Mouse (Mus musculus): ENCODE measurements around the gene Dlg4. TPM values are rescaled to one million over a fixed set of nuclear protein-coding genes. Genes with fewer than 3 reads are reported as not detected.

Dlg4 gene
- polyA plus RNA-seq, 1 experiment from 2014 or later = 0.53 TPM

GRCm38 (mm10) chr11:70043665-70044064 is 26.9 kb downstream of the Dlg4 start:
- no peaks in the 10 kb centered on the region for H3K4me1 ChIP-seq (ENCODE audit: control insufficient read depth, low read depth, low read length)
- no peaks in the 10 kb centered on the region for H3K27me3 ChIP-seq (ENCODE audit: control insufficient read depth, insufficient read depth, low read depth, low read length)
- ATAC-seq (ENCODE audit: low read depth) = no peak
- no peak overlapping the region for H3K27ac ChIP-seq (ENCODE audit: low read length)
- 87% methylated on average over 7 of the region's 7 CpGs for WGBS (ENCODE audit: insufficient replicate concordance)
- no peaks in the 10 kb centered on the region for H3K36me3 ChIP-seq (ENCODE audit: control insufficient read depth, insufficient read depth)
- H3K9me3 ChIP-seq (replicated peaks; ENCODE audit: control insufficient read depth, low read length) = no peaks in the 10 kb centered on the region
- H3K9ac ChIP-seq (ENCODE audit: low read depth, low read length) = no peak overlapping the region
- H3K4me3 ChIP-seq (ENCODE audit: low read depth, low read length) = no peak overlapping the region
- no peak overlapping the region for H3K4me2 ChIP-seq (ENCODE audit: low read depth, low read length)

DNA sequence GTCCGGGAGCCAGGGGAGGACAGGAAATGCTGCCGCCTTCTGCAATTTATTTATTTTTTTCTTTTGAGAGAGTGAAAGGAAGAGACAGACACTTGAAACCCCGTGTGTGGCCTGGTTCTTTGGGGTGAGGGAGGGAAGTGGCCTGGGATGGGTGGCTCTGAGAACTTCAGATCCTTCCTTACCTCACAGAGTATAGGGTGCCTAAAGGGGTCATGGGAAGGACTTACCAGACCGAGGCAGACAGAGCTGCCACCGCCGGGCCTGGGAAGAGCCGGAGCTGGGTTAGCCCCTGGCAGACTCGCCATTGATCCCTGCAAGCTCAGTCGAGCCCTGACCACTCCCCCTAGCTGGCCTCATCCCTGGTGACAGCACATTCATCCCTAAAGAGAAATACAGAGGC is 28.7 kb downstream of the Dlg4 start:
- ATAC-seq (ENCODE audit: low read depth) = no peak
- Histone ChIP-seq H3K27ac (ENCODE audit: low read length) (no peak overlapping the region), H3K9me3 (replicated peaks; ENCODE audit: control insufficient read depth, low read length) (no peaks in the 10 kb centered on the region), H3K4me2 (ENCODE audit: low read depth, low read length) (no peak overlapping the region), H3K4me3 (ENCODE audit: low read depth, low read length) (no peak overlapping the region), H3K27me3 (ENCODE audit: control insufficient read depth, insufficient read depth, low read depth, low read length) (no peaks in the 10 kb centered on the region), H3K4me1 (ENCODE audit: control insufficient read depth, low read depth, low read length) (no peaks in the 10 kb centered on the region), H3K36me3 (ENCODE audit: control insufficient read depth, insufficient read depth) (no peaks in the 10 kb centered on the region), H3K9ac (ENCODE audit: low read depth, low read length) (no peak overlapping the region)
- 52% methylated on average over 9 of the region's 9 CpGs for WGBS (ENCODE audit: insufficient replicate concordance)

GRCm38 (mm10) chr11:70049366-70049765 is 32.6 kb downstream of the Dlg4 start:
- no peak overlapping the region for H3K4me3 ChIP-seq (ENCODE audit: low read depth, low read length)
- H3K4me1 ChIP-seq (ENCODE audit: control insufficient read depth, low read depth, low read length) = no peaks in the 10 kb centered on the region
- ATAC-seq (ENCODE audit: low read depth) = no peak
- no peak overlapping the region for H3K27ac ChIP-seq (ENCODE audit: low read length)
- H3K9me3 ChIP-seq (replicated peaks; ENCODE audit: control insufficient read depth, low read length) = no peaks in the 10 kb centered on the region
- H3K36me3 ChIP-seq (ENCODE audit: control insufficient read depth, insufficient read depth) = no peaks in the 10 kb centered on the region
- no peaks in the 10 kb centered on the region for H3K27me3 ChIP-seq (ENCODE audit: control insufficient read depth, insufficient read depth, low read depth, low read length)
- H3K4me2 ChIP-seq (ENCODE audit: low read depth, low read length) = no peak overlapping the region
- WGBS (ENCODE audit: insufficient replicate concordance) = 65% methylated on average over 6 of the region's 6 CpGs
- H3K9ac ChIP-seq (ENCODE audit: low read depth, low read length) = no peak overlapping the region

GRCm38 (mm10) chr11:70049816-70050215 is 33.1 kb downstream of the Dlg4 start:
- no peaks in the 10 kb centered on the region for H3K36me3 ChIP-seq (ENCODE audit: control insufficient read depth, insufficient read depth)
- 46% methylated on average over 10 of the region's 10 CpGs for WGBS (ENCODE audit: insufficient replicate concordance)

DNA sequence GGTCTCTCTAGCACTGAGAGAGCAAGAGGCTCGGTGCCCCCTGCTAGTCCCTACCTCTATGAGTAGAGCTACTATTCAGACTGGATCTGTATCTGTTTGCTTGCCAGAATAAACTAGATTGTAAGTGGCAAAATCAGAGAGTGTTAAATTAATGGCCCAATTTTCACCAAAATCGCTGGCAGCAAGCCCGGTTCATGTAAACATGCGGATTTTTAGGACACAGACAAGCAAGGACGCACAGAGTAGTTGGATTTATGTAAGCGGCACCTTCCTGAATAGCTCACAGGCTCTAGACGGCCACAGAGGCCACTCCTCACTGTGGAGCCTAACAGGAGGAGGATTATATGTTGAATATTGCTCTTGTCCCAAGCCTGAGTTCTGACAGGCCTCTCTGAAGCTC is 36.4 kb downstream of the Dlg4 start:
- Histone ChIP-seq H3K27ac (ENCODE audit: low read length) (no peak overlapping the region), H3K4me2 (ENCODE audit: low read depth, low read length) (no peak overlapping the region), H3K36me3 (ENCODE audit: control insufficient read depth, insufficient read depth) (no peaks in the 10 kb centered on the region), H3K27me3 (ENCODE audit: control insufficient read depth, insufficient read depth, low read depth, low read length) (no peaks in the 10 kb centered on the region), H3K4me1 (ENCODE audit: control insufficient read depth, low read depth, low read length) (no peaks in the 10 kb centered on the region; the same call in 1 of the 2 replicates), H3K4me3 (ENCODE audit: low read depth, low read length) (no peak overlapping the region), H3K9me3 (replicated peaks; ENCODE audit: control insufficient read depth, low read length) (no peaks in the 10 kb centered on the region), H3K9ac (ENCODE audit: low read depth, low read length) (no peak overlapping the region)
- ATAC-seq (ENCODE audit: low read depth) = no peak
- 51% methylated on average over 7 of the region's 7 CpGs for WGBS (ENCODE audit: insufficient replicate concordance)

More at GRCm38 (mm10) chr11:70049816-70050215, 33.1 kb downstream of the Dlg4 start:
- no peak for ATAC-seq (ENCODE audit: low read depth)
- Histone ChIP-seq H3K4me2 (ENCODE audit: low read depth, low read length) (no peak overlapping the region), H3K4me1 (ENCODE audit: control insufficient read depth, low read depth, low read length) (no peaks in the 10 kb centered on the region), H3K4me3 (ENCODE audit: low read depth, low read length) (no peak overlapping the region), H3K9ac (ENCODE audit: low read depth, low read length) (no peak overlapping the region), H3K27me3 (ENCODE audit: control insufficient read depth, insufficient read depth, low read depth, low read length) (no peaks in the 10 kb centered on the region), H3K27ac (ENCODE audit: low read length) (no peak overlapping the region), H3K9me3 (replicated peaks; ENCODE audit: control insufficient read depth, low read length) (no peaks in the 10 kb centered on the region)

DNA sequence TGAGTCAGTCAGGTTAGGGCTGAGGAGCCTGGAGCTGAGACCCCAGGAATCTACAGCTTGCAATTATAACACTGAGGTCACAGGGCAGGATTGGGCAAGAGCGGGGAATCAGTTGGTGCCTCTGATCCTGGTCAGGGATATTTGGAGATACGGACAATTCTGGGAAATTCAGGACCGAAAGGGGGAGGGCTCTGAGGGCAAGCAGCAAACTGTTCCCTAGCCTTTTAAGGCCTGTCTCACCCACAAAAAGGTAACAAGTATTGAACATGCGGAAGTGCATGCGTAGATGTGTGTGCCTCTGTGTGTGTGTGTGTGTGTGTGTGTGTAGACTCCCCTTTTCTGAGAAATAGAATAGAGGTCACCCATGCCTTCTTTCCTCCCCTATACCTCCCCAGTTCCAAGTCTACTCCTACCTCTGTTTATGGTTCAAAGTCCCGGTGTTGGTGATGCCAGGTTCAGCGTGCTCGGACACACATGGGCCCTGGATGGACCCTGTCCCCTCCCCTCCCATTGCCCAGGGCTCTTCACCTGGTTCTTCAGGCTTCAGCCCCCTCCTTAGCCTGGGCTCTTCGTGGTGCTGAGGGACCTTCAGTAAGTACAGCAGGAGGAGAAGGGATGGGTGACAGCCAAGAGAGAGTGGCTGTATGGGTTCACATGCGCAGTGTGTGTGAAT is 37.3 kb downstream of the Dlg4 start, which contains the start of gene Asgr1:
TSS of gene Asgr1 (plus strand) at position 188 of the 673 bp plus-strand sequence.
- no peaks in the 10 kb centered on the region; the same call in 1 of the 2 replicates for H3K4me1 ChIP-seq (ENCODE audit: control insufficient read depth, low read depth, low read length)
- H3K36me3 ChIP-seq (ENCODE audit: control insufficient read depth, insufficient read depth) = no peaks in the 10 kb centered on the region
- no peaks in the 10 kb centered on the region for H3K27me3 ChIP-seq (ENCODE audit: control insufficient read depth, insufficient read depth, low read depth, low read length)
- H3K27ac ChIP-seq (ENCODE audit: low read length) = no peak within 1 kb of the TSS
- no peak within 1 kb of the TSS for H3K4me2 ChIP-seq (ENCODE audit: low read depth, low read length)
- peak; percentile 60 for ATAC-seq (ENCODE audit: low read depth)
- no peak within 1 kb of the TSS for H3K9ac ChIP-seq (ENCODE audit: low read depth, low read length)
- WGBS (ENCODE audit: insufficient replicate concordance) = 68% methylated on average over 10 of the region's 10 CpGs
- no peaks in the 10 kb centered on the region for H3K9me3 ChIP-seq (replicated peaks; ENCODE audit: control insufficient read depth, low read length)
- H3K4me3 ChIP-seq (ENCODE audit: low read depth, low read length) = no peak within 1 kb of the TSS

- no peak overlapping the region for H3K4me3 ChIP-seq (ENCODE audit: low read depth, low read length)
- ATAC-seq (ENCODE audit: low read depth) = peak; percentile 40
- H3K9ac ChIP-seq (ENCODE audit: low read depth, low read length) = no peak overlapping the region
- no peaks in the 10 kb centered on the region for H3K9me3 ChIP-seq (replicated peaks; ENCODE audit: control insufficient read depth, low read length)
- WGBS (ENCODE audit: insufficient replicate concordance) = 28% methylated on average over 18 of the region's 18 CpGs
- H3K4me1 ChIP-seq (ENCODE audit: control insufficient read depth, low read depth, low read length) = no peaks in the 10 kb centered on the region; the same call in 1 of the 2 replicates
- H3K27me3 ChIP-seq (ENCODE audit: control insufficient read depth, insufficient read depth, low read depth, low read length) = no peaks in the 10 kb centered on the region
- H3K4me2 ChIP-seq (ENCODE audit: low read depth, low read length) = no peak overlapping the region
- no peak overlapping the region for H3K27ac ChIP-seq (ENCODE audit: low read length)
- no peaks in the 10 kb centered on the region for H3K36me3 ChIP-seq (ENCODE audit: control insufficient read depth, insufficient read depth)
Observed at GRCm38 (mm10) chr11:70055618-70056214, 39.0 kb downstream of the Dlg4 start.

- ATAC-seq (ENCODE audit: low read depth) = no peak
- H3K9me3 ChIP-seq (replicated peaks; ENCODE audit: control insufficient read depth, low read length) = no peaks in the 10 kb centered on the region
- no peak overlapping the region for H3K4me3 ChIP-seq (ENCODE audit: low read depth, low read length)
- H3K4me1 ChIP-seq (ENCODE audit: control insufficient read depth, low read depth, low read length) = no peaks in the 10 kb centered on the region; the same call in 1 of the 2 replicates
- WGBS (ENCODE audit: insufficient replicate concordance) = 80% methylated on average over 9 of the region's 9 CpGs
- H3K36me3 ChIP-seq (ENCODE audit: control insufficient read depth, insufficient read depth) = no peaks in the 10 kb centered on the region
- H3K9ac ChIP-seq (ENCODE audit: low read depth, low read length) = no peak overlapping the region
- H3K27me3 ChIP-seq (ENCODE audit: control insufficient read depth, insufficient read depth, low read depth, low read length) = no peaks in the 10 kb centered on the region
- no peak overlapping the region for H3K27ac ChIP-seq (ENCODE audit: low read length)
- H3K4me2 ChIP-seq (ENCODE audit: low read depth, low read length) = no peak overlapping the region
Observed at GRCm38 (mm10) chr11:70057805-70058204, 41.1 kb downstream of the Dlg4 start.

- H3K9me3 ChIP-seq (replicated peaks; ENCODE audit: control insufficient read depth, low read length) = no peaks in the 10 kb centered on the region
- no peak overlapping the region for H3K9ac ChIP-seq (ENCODE audit: low read depth, low read length)
- no peak overlapping the region for H3K4me2 ChIP-seq (ENCODE audit: low read depth, low read length)
- H3K4me1 ChIP-seq (ENCODE audit: control insufficient read depth, low read depth, low read length) = no peaks in the 10 kb centered on the region; the same call in 1 of the 2 replicates
- H3K4me3 ChIP-seq (ENCODE audit: low read depth, low read length) = no peak overlapping the region
- ATAC-seq (ENCODE audit: low read depth) = no peak
- H3K27ac ChIP-seq (ENCODE audit: low read length) = no peak overlapping the region
- 45% methylated on average over 6 of the region's 6 CpGs for WGBS (ENCODE audit: insufficient replicate concordance)
- H3K36me3 ChIP-seq (ENCODE audit: control insufficient read depth, insufficient read depth) = no peaks in the 10 kb centered on the region
- H3K27me3 ChIP-seq (ENCODE audit: control insufficient read depth, insufficient read depth, low read depth, low read length) = no peaks in the 10 kb centered on the region
Observed at GRCm38 (mm10) chr11:70059930-70060329, 43.2 kb downstream of the Dlg4 start.

Measured in liver, embryonic 16.5 days (tissue).